Mouse (Mus musculus): ENCODE data around the gene Sds. TPM values are rescaled to one million over a fixed set of nuclear protein-coding genes. Genes with fewer than 3 reads are reported as not detected.

Sds gene
- not detected for total RNA-seq (2021)
- long read RNA-seq, experiment 1: 0 reads
- long read RNA-seq, experiment 2: 0 reads

GRCm38 (mm10) chr5:120476296-120476695, at the start of gene Sds:
Gene Sds, plus strand, starts transcription at chr5:120476526.
- no peak for DNase-seq (ENCODE audit: low spot score in 2 of 2)

GRCm38 (mm10) chr5:120426572-120426971, 49.8 kb upstream of the Sds start:
- DNase-seq (ENCODE audit: low spot score in 2 of 2): no peak

GRCm38 (mm10) chr5:120427451-120427938, 48.8 kb upstream of the Sds start:
- no peak for DNase-seq (ENCODE audit: low spot score in 2 of 2)

GRCm38 (mm10) chr5:120428189-120428838, 48.0 kb upstream of the Sds start:
- no peak for DNase-seq (ENCODE audit: low spot score in 2 of 2)

- no peak for DNase-seq (ENCODE audit: low spot score in 2 of 2)
Measured at GRCm38 (mm10) chr5:120428990-120429389, 47.3 kb upstream of the Sds start.

GRCm38 (mm10) chr5:120429692-120430091, 46.6 kb upstream of the Sds start:
- no peak for DNase-seq (ENCODE audit: low spot score in 2 of 2)

GRCm38 (mm10) chr5:120431001-120431583, 45.2 kb upstream of the Sds start:
- DNase-seq (ENCODE audit: low spot score in 2 of 2): no peak

- DNase-seq (ENCODE audit: low spot score in 2 of 2): no peak
Measured at GRCm38 (mm10) chr5:120431649-120432485, 44.5 kb upstream of the Sds start, which contains the start of gene Lhx5. Gene Lhx5, plus strand, starts transcription at chr5:120431699.

- DNase-seq (ENCODE audit: low spot score in 2 of 2): no peak
Measured at GRCm38 (mm10) chr5:120432486-120433015, 43.8 kb upstream of the Sds start.

GRCm38 (mm10) chr5:120433135-120433760, 43.1 kb upstream of the Sds start:
- no peak for DNase-seq (ENCODE audit: low spot score in 2 of 2)

- no peak for DNase-seq (ENCODE audit: low spot score in 2 of 2)
Measured at GRCm38 (mm10) chr5:120434231-120434735, 42.0 kb upstream of the Sds start.

GRCm38 (mm10) chr5:120435006-120435681, 41.2 kb upstream of the Sds start:
- no peak for DNase-seq (ENCODE audit: low spot score in 2 of 2)

- no peak for DNase-seq (ENCODE audit: low spot score in 2 of 2)
Measured at GRCm38 (mm10) chr5:120435731-120436501, 40.4 kb upstream of the Sds start.

- DNase-seq (ENCODE audit: low spot score in 2 of 2): no peak
Measured at GRCm38 (mm10) chr5:120436885-120437495, 39.3 kb upstream of the Sds start.

- no peak for DNase-seq (ENCODE audit: low spot score in 2 of 2)
Measured at GRCm38 (mm10) chr5:120437539-120437938, 38.8 kb upstream of the Sds start.

GRCm38 (mm10) chr5:120437986-120438385, 38.3 kb upstream of the Sds start:
- no peak for DNase-seq (ENCODE audit: low spot score in 2 of 2)

- no peak for DNase-seq (ENCODE audit: low spot score in 2 of 2)
Measured at GRCm38 (mm10) chr5:120438469-120438868, 37.9 kb upstream of the Sds start.

GRCm38 (mm10) chr5:120438991-120439710, 37.2 kb upstream of the Sds start:
- no peak for DNase-seq (ENCODE audit: low spot score in 2 of 2)
